Mouse (Mus musculus): ENCODE results near the gene Nfx1. TPM values are rescaled to one million over a fixed set of nuclear protein-coding genes. Genes with fewer than 3 reads are reported as not detected.
A peak's percentile ranks its signal among the peaks of the same experiment; 100 is the strongest.

Nfx1 gene
- polyA plus RNA-seq, 1 experiment = 24.3 TPM

DNA sequence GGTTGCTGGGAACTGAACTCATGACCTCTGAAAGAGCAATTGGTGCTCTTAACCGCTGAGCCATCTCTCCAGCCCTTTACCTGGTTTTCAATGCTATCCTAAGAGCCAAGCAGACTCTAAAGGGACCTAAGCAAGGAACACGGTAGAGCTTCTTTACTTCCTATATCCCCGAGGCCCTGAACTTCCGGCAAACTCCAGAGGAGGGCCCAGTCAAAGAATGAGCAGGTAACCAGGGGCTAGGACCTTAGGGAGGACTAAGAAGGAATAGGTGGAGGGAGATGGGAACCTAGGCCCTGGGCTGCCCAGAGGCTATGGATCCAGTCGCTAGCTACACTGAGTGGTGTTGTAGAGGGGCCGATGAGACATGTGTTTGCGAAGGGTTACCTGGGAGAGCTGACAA is 81.1 kb downstream of the Nfx1 start:
- no peak for DNase-seq
- TF ChIP-seq POLR2A (IDR thresholded peaks at IDR 0.05; ENCODE audit: low read depth, low read length) (no peak), CTCF (conservative IDR thresholded peaks at IDR 0.05; ENCODE audit: insufficient read depth, insufficient read length, low read depth, low read length) (no peak)
- Histone ChIP-seq H3K4me1 (ENCODE audit: control insufficient read depth, insufficient read depth, low read length) (peaks cover 9% of the 10 kb centered on the region), H3K36me3 (ENCODE audit: control insufficient read depth, insufficient read depth, low read length) (no peaks in the 10 kb centered on the region), H3K4me3 (ENCODE audit: insufficient read depth, low read depth, low read length) (no peak overlapping the region), H3K27ac (ENCODE audit: insufficient read depth, low read depth, low read length) (no peak overlapping the region), H3K27me3 (replicated peaks; ENCODE audit: control insufficient read depth, insufficient read depth, low read length) (no peaks in the 10 kb centered on the region)
- WGBS = 86% methylated on average over 7 of the region's 7 CpGs

DNA sequence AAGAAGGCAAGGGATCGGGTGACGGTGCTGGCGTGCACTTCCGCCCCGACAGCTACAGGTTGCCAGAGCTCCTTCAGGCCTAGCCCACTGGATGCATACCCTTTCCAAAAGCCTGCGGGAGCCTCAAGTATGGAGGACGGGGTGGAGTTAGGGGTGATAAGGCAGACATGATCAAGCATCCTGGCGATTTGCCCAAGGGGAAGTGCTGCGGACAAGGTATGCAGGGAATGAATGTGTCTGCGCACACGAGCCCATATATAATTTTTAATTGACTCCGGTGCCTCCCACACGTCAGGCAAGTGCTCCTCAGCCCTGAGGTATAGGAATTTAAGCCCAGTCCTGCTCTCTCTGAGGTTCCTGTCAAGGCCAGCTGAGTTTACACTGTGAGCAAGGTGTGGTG is 84.4 kb downstream of the Nfx1 start:
- WGBS = 37% methylated on average over 13 of the region's 13 CpGs
- Histone ChIP-seq H3K4me3 (ENCODE audit: insufficient read depth, low read depth, low read length) (peak overlapping the region; percentile 15), H3K4me1 (ENCODE audit: control insufficient read depth, insufficient read depth, low read length) (peaks cover 13% of the 10 kb centered on the region), H3K27ac (ENCODE audit: insufficient read depth, low read depth, low read length) (no peak overlapping the region), H3K27me3 (replicated peaks; ENCODE audit: control insufficient read depth, insufficient read depth, low read length) (no peaks in the 10 kb centered on the region), H3K36me3 (ENCODE audit: control insufficient read depth, insufficient read depth, low read length) (no peaks in the 10 kb centered on the region)
- TF ChIP-seq CTCF (conservative IDR thresholded peaks at IDR 0.05; ENCODE audit: insufficient read depth, insufficient read length, low read depth, low read length) (no peak), POLR2A (IDR thresholded peaks at IDR 0.05; ENCODE audit: low read depth, low read length) (no peak)
- peak; percentile 32 for DNase-seq

- TF ChIP-seq CTCF (conservative IDR thresholded peaks at IDR 0.05; ENCODE audit: insufficient read depth, insufficient read length, low read depth, low read length) (no peak), POLR2A (IDR thresholded peaks at IDR 0.05; ENCODE audit: low read depth, low read length) (no peak)
- WGBS = 26% methylated on average over 1 of the region's 1 CpGs
Measured at GRCm38 (mm10) chr4:41056253-41056652, 85.5 kb downstream of the Nfx1 start.

GRCm38 (mm10) chr4:41056742-41057332 is 86.1 kb downstream of the Nfx1 start:
- no peak for TF ChIP-seq POLR2A (IDR thresholded peaks at IDR 0.05; ENCODE audit: low read depth, low read length)
- no peak for TF ChIP-seq CTCF (conservative IDR thresholded peaks at IDR 0.05; ENCODE audit: insufficient read depth, insufficient read length, low read depth, low read length)
- peak overlapping the region; percentile 64 for H3K27ac ChIP-seq (ENCODE audit: insufficient read depth, low read depth, low read length)

More at GRCm38 (mm10) chr4:41056253-41056652, 85.5 kb downstream of the Nfx1 start:
- no peak overlapping the region for H3K4me3 ChIP-seq (ENCODE audit: insufficient read depth, low read depth, low read length)
- peak overlapping the region; percentile 64 for H3K27ac ChIP-seq (ENCODE audit: insufficient read depth, low read depth, low read length)
- peak; percentile 63 for DNase-seq
- H3K4me1 ChIP-seq (ENCODE audit: control insufficient read depth, insufficient read depth, low read length) = peaks cover 10% of the 10 kb centered on the region; the same call in 1 of the 2 replicates
- H3K36me3 ChIP-seq (ENCODE audit: control insufficient read depth, insufficient read depth, low read length) = no peaks in the 10 kb centered on the region
- H3K27me3 ChIP-seq (replicated peaks; ENCODE audit: control insufficient read depth, insufficient read depth, low read length) = no peaks in the 10 kb centered on the region

DNA sequence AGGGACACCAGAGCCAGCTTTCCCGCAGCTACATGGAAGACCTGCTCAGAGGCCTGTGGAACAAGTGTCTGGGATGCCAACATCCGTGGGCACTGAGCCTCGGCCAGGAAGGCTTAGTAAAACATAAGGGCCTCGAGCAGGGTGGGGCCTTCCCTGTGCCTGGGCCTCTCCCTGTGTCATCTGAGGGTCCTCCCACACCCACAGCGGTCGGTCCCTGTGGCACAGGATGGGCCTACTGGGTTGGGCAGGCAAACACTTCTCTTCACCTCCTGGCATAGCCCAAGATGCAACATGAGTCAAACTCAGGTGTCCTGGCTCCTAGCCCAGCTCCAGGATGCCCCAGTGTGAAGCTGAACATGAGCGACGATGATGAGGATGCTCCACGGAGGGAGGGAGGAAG is 86.7 kb downstream of the Nfx1 start:
- no peaks in the 10 kb centered on the region for H3K27me3 ChIP-seq (replicated peaks; ENCODE audit: control insufficient read depth, insufficient read depth, low read length)
- WGBS = 44% methylated on average over 9 of the region's 9 CpGs
- no peak for DNase-seq
- no peak for TF ChIP-seq CTCF (conservative IDR thresholded peaks at IDR 0.05; ENCODE audit: insufficient read depth, insufficient read length, low read depth, low read length)
- TF ChIP-seq POLR2A (IDR thresholded peaks at IDR 0.05; ENCODE audit: low read depth, low read length) = no peak
- H3K27ac ChIP-seq (ENCODE audit: insufficient read depth, low read depth, low read length) = peak overlapping the region; percentile 64
- no peaks in the 10 kb centered on the region for H3K36me3 ChIP-seq (ENCODE audit: control insufficient read depth, insufficient read depth, low read length)
- peaks cover 10% of the 10 kb centered on the region; the same call in 1 of the 2 replicates for H3K4me1 ChIP-seq (ENCODE audit: control insufficient read depth, insufficient read depth, low read length)
- no peak overlapping the region for H3K4me3 ChIP-seq (ENCODE audit: insufficient read depth, low read depth, low read length)

More at GRCm38 (mm10) chr4:41056742-41057332, 86.1 kb downstream of the Nfx1 start:
- H3K4me1 ChIP-seq (ENCODE audit: control insufficient read depth, insufficient read depth, low read length) = peaks cover 10% of the 10 kb centered on the region; the same call in 1 of the 2 replicates
- DNase-seq = peak; percentile 74
- H3K36me3 ChIP-seq (ENCODE audit: control insufficient read depth, insufficient read depth, low read length) = no peaks in the 10 kb centered on the region
- H3K27me3 ChIP-seq (replicated peaks; ENCODE audit: control insufficient read depth, insufficient read depth, low read length) = no peaks in the 10 kb centered on the region
- 45% methylated on average over 7 of the region's 7 CpGs for WGBS
- H3K4me3 ChIP-seq (ENCODE audit: insufficient read depth, low read depth, low read length) = no peak overlapping the region

DNA sequence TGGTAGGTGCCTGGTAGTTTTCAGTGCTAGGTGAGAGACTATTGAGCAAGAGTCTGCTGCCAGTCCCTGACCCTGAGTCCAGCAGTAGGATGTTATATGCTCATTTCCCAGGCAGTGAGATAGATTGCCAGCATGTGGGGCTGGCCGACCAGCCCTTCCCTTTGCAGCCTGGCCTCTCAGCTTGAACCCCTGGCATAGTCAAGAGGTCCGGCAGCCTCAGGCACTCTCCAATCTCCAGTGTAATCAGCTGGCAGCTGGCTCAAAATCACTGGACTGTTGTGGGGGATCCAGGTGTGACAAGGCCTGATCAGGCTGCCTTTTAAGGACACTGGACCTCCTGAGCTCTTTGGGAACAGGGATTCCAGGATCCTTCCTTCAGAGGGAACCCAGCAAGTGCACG is 92.6 kb downstream of the Nfx1 start:
- no peaks in the 10 kb centered on the region for H3K36me3 ChIP-seq (ENCODE audit: control insufficient read depth, insufficient read depth, low read length)
- no peak for TF ChIP-seq POLR2A (IDR thresholded peaks at IDR 0.05; ENCODE audit: low read depth, low read length)
- TF ChIP-seq CTCF (conservative IDR thresholded peaks at IDR 0.05; ENCODE audit: insufficient read depth, insufficient read length, low read depth, low read length) = no peak
- peak; percentile 38 for DNase-seq
- 52% methylated on average over 3 of the region's 3 CpGs for WGBS
- no peaks in the 10 kb centered on the region; the same call in 1 of the 2 replicates for H3K4me1 ChIP-seq (ENCODE audit: control insufficient read depth, insufficient read depth, low read length)
- no peak overlapping the region for H3K4me3 ChIP-seq (ENCODE audit: insufficient read depth, low read depth, low read length)
- 0 out of 2 replicates have a peak overlapping the region, but pooled peaks have one; percentile 6 for H3K27ac ChIP-seq (ENCODE audit: insufficient read depth, low read depth, low read length)
- H3K27me3 ChIP-seq (replicated peaks; ENCODE audit: control insufficient read depth, insufficient read depth, low read length) = no peaks in the 10 kb centered on the region

DNA sequence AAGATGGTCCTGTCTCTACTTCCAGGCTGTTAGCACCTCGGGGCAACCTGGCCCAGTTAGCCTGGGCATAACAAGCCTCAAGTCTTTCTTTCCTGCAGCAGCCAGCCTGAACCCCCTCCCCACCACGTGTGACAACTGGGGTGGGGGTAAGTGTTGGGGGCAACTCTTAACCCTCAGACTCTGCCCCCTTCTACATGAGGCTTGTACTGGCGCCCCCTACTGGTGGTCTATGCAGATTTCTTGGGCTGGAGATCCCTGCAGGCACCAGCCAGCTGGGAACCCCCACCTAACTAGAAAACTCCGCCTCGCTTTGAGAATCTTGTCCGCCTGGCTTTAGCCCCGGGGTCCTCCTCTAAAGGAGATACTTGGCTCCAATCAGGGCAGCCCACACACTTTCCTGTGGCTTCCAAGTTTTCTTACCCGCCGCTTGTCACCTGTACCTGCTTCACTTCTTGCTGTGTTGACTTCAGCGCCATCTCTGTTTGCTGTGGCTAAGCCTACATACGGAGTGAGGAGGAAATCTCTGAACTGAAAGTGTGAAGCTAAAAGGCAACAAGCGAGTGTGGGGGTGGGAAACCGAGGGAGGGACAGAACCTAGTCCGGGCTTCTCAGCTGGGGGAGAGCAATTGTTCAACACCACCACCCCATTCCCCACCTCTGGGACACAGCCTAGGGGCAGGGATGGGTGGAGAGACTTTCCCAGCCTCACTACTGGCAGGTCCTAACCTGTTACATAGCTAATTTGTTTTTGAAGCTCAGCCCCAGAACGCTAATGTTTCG is 93.4 kb downstream of the Nfx1 start:
- WGBS = 22% methylated on average over 16 of the region's 16 CpGs
- TF ChIP-seq POLR2A (IDR thresholded peaks at IDR 0.05; ENCODE audit: low read depth, low read length) (no peak), CTCF (conservative IDR thresholded peaks at IDR 0.05; ENCODE audit: insufficient read depth, insufficient read length, low read depth, low read length) (peak; percentile 47)
- Histone ChIP-seq H3K27me3 (replicated peaks; ENCODE audit: control insufficient read depth, insufficient read depth, low read length) (no peaks in the 10 kb centered on the region), H3K36me3 (ENCODE audit: control insufficient read depth, insufficient read depth, low read length) (no peaks in the 10 kb centered on the region), H3K27ac (ENCODE audit: insufficient read depth, low read depth, low read length) (0 out of 2 replicates have a peak overlapping the region, but pooled peaks have one; percentile 6), H3K4me3 (ENCODE audit: insufficient read depth, low read depth, low read length) (no peak overlapping the region), H3K4me1 (ENCODE audit: control insufficient read depth, insufficient read depth, low read length) (no peaks in the 10 kb centered on the region; the same call in 1 of the 2 replicates)
- DNase-seq = peak; percentile 36
